Mouse (Mus musculus): ENCODE data around the gene Grik5. TPM values are rescaled to one million over a fixed set of nuclear protein-coding genes. Genes with fewer than 3 reads are reported as not detected.

The Grik5 gene
- polyA plus RNA-seq, 1 experiment from 2014 or later: 0.22 TPM

GRCm38 (mm10) chr7:24973208-24973607 is 98.9 kb downstream of the Grik5 start:
- 95% methylated on average over 4 of the region's 4 CpGs for WGBS (ENCODE audit: missing documents)
- no peaks in the 10 kb centered on the region for H3K79me2 ChIP-seq (ENCODE audit: inconsistent target)
- H3K4me3 ChIP-seq (ENCODE audit: inconsistent target): no peak overlapping the region
- H3K36me3 ChIP-seq (ENCODE audit: inconsistent target): peaks cover 10% of the 10 kb centered on the region; the same call in 1 of the 2 replicates
- H3K27ac ChIP-seq: no peak overlapping the region

GRCm38 (mm10) chr7:24971972-24972893 is 99.9 kb downstream of the Grik5 start, which contains the start of gene Rabac1:
Gene Rabac1, minus strand, starts transcription at chr7:24972754.
- peaks cover 10% of the 10 kb centered on the region; the same call in 1 of the 2 replicates for H3K36me3 ChIP-seq (ENCODE audit: inconsistent target)
- peak within 1 kb of the TSS; percentile 97 for H3K4me3 ChIP-seq (ENCODE audit: inconsistent target)
- H3K79me2 ChIP-seq (ENCODE audit: inconsistent target): no peaks in the 10 kb centered on the region
- H3K27ac ChIP-seq: peak within 1 kb of the TSS; percentile 37
- WGBS (ENCODE audit: missing documents): under 1% methylated on average over 45 of the region's 45 CpGs

- WGBS (ENCODE audit: missing documents): 22% methylated on average over 19 of the region's 19 CpGs
- H3K27ac ChIP-seq: no peak overlapping the region
- peak overlapping the region; percentile 97 for H3K4me3 ChIP-seq (ENCODE audit: inconsistent target)
- no peaks in the 10 kb centered on the region for H3K79me2 ChIP-seq (ENCODE audit: inconsistent target)
- peaks cover 10% of the 10 kb centered on the region; the same call in 1 of the 2 replicates for H3K36me3 ChIP-seq (ENCODE audit: inconsistent target)
Measured at GRCm38 (mm10) chr7:24971261-24971971, 100.7 kb downstream of the Grik5 start.

GRCm38 (mm10) chr7:24970341-24970740 is 101.8 kb downstream of the Grik5 start:
- 97% methylated on average over 3 of the region's 3 CpGs for WGBS (ENCODE audit: missing documents)
- Histone ChIP-seq H3K27ac (no peak overlapping the region), H3K4me3 (ENCODE audit: inconsistent target) (no peak overlapping the region), H3K79me2 (ENCODE audit: inconsistent target) (no peaks in the 10 kb centered on the region), H3K36me3 (ENCODE audit: inconsistent target) (peaks cover 10% of the 10 kb centered on the region; the same call in 1 of the 2 replicates)

GRCm38 (mm10) chr7:24969805-24970204 is 102.3 kb downstream of the Grik5 start:
- Histone ChIP-seq H3K36me3 (ENCODE audit: inconsistent target) (peaks cover 10% of the 10 kb centered on the region; the same call in 1 of the 2 replicates), H3K79me2 (ENCODE audit: inconsistent target) (no peaks in the 10 kb centered on the region), H3K27ac (no peak overlapping the region), H3K4me3 (ENCODE audit: inconsistent target) (no peak overlapping the region)
- WGBS (ENCODE audit: missing documents): 87% methylated on average over 12 of the region's 12 CpGs

- Histone ChIP-seq H3K27ac (no peak overlapping the region), H3K79me2 (ENCODE audit: inconsistent target) (no peaks in the 10 kb centered on the region), H3K36me3 (ENCODE audit: inconsistent target) (peaks cover 10% of the 10 kb centered on the region; the same call in 1 of the 2 replicates), H3K4me3 (ENCODE audit: inconsistent target) (no peak overlapping the region)
- 90% methylated on average over 6 of the region's 6 CpGs for WGBS (ENCODE audit: missing documents)
Measured at GRCm38 (mm10) chr7:24968463-24968862, 103.7 kb downstream of the Grik5 start.

GRCm38 (mm10) chr7:24967966-24968365 is 104.2 kb downstream of the Grik5 start:
- Histone ChIP-seq H3K36me3 (ENCODE audit: inconsistent target) (peaks cover 10% of the 10 kb centered on the region; the same call in 1 of the 2 replicates), H3K4me3 (ENCODE audit: inconsistent target) (no peak overlapping the region), H3K27ac (no peak overlapping the region), H3K79me2 (ENCODE audit: inconsistent target) (no peaks in the 10 kb centered on the region)
- 92% methylated on average over 7 of the region's 8 CpGs for WGBS (ENCODE audit: missing documents)

- Histone ChIP-seq H3K36me3 (ENCODE audit: inconsistent target) (peaks cover 6% of the 10 kb centered on the region; the same call in 1 of the 2 replicates), H3K27ac (no peak overlapping the region), H3K4me3 (ENCODE audit: inconsistent target) (no peak overlapping the region), H3K79me2 (ENCODE audit: inconsistent target) (no peaks in the 10 kb centered on the region)
- WGBS (ENCODE audit: missing documents): 11% methylated on average over 5 of the region's 5 CpGs
Measured at GRCm38 (mm10) chr7:24964897-24965535, 107.1 kb downstream of the Grik5 start.

GRCm38 (mm10) chr7:24964288-24964687 is 107.9 kb downstream of the Grik5 start:
- whole genome bisulfite sequencing (ENCODE audit: missing documents): 90% methylated on average over 2 of the region's 2 CpGs
- H3K36me3 ChIP-seq (ENCODE audit: inconsistent target): no peaks in the 10 kb centered on the region
- H3K4me3 ChIP-seq (ENCODE audit: inconsistent target): no peak overlapping the region
- no peaks in the 10 kb centered on the region for H3K79me2 ChIP-seq (ENCODE audit: inconsistent target)
- no peak overlapping the region for H3K27ac ChIP-seq

Other genes with a start within 250 kb of the Grik5 start
- gene Gm9844, start 210.1 kb downstream of the Grik5 start, polyA plus RNA-seq (2018): 6.8 to 9.9 TPM (median 7.1 TPM) in 3 replicates
- gene Lypd4, start 202.4 kb downstream of the Grik5 start, polyA plus RNA-seq (2018): not detected in 3 replicates
- gene Dmrtc2, start 202.3 kb downstream of the Grik5 start, polyA plus RNA-seq (2018): not detected in 3 replicates
- gene Rps19, start 188.0 kb downstream of the Grik5 start, polyA plus RNA-seq (2018): 136 to 976 TPM (median 876 TPM) in 3 replicates
- 0.44 TPM in 1 of 3 replicates, not detected in the others for gene Cd79a, start 175.0 kb downstream of the Grik5 start, polyA plus RNA-seq (2018)
- gene Arhgef1, start 169.4 kb downstream of the Grik5 start, polyA plus RNA-seq (2018): 54.7 to 102 TPM (median 79.9 TPM) in 3 replicates
- not detected in 3 replicates for gene Gm4881, start 127.9 kb downstream of the Grik5 start, polyA plus RNA-seq (2018)
- 28.6 to 198 TPM (median 112 TPM) in 3 replicates for gene Rabac1, start 99.6 kb downstream of the Grik5 start, polyA plus RNA-seq (2018)
- gene Atp1a3, start 66.4 kb downstream of the Grik5 start, polyA plus RNA-seq (2018): 97.0 to 111 TPM (median 106 TPM) in 3 replicates
- gene Zfp574, start 221 bp upstream of the Grik5 start, polyA plus RNA-seq (2018): 5.7 to 7.6 TPM (median 6.5 TPM) in 3 replicates
- 10.3 to 30.9 TPM (median 23.9 TPM) in 3 replicates for gene Pou2f2, start 107.4 kb upstream of the Grik5 start, polyA plus RNA-seq (2018)
- gene Dedd2, start 148.3 kb upstream of the Grik5 start, polyA plus RNA-seq (2018): 2.2 to 9.2 TPM (median 3.1 TPM) in 3 replicates
- 4.1 to 4.8 TPM (median 4.5 TPM) in 3 replicates for gene Zfp526, start 149.1 kb upstream of the Grik5 start, polyA plus RNA-seq (2018)
- 51.8 to 78.1 TPM (median 55.3 TPM) in 3 replicates for gene Gsk3a, start 165.5 kb upstream of the Grik5 start, polyA plus RNA-seq (2018)
- gene Erf, start 178.4 kb upstream of the Grik5 start, polyA plus RNA-seq (2018): 11.9 to 14.5 TPM (median 14.2 TPM) in 3 replicates
- 88.9 to 139 TPM (median 118 TPM) in 3 replicates for gene Cic, start 195.4 kb upstream of the Grik5 start, polyA plus RNA-seq (2018)
- gene Pafah1b3, start 225.6 kb upstream of the Grik5 start, polyA plus RNA-seq (2018): 7.4 to 20.7 TPM (median 14.3 TPM) in 3 replicates
- not detected in 3 replicates for gene Prr19, start 229.1 kb upstream of the Grik5 start, polyA plus RNA-seq (2018)
- not detected in 3 replicates for gene Tmem145, start 233.8 kb upstream of the Grik5 start, polyA plus RNA-seq (2018)
- 5.6 to 10.5 TPM (median 7.3 TPM) in 3 replicates for gene Megf8, start 244.8 kb upstream of the Grik5 start, polyA plus RNA-seq (2018)